Mouse (Mus musculus): Measurements from ENCODE around the gene Slc7a3.

DNA sequence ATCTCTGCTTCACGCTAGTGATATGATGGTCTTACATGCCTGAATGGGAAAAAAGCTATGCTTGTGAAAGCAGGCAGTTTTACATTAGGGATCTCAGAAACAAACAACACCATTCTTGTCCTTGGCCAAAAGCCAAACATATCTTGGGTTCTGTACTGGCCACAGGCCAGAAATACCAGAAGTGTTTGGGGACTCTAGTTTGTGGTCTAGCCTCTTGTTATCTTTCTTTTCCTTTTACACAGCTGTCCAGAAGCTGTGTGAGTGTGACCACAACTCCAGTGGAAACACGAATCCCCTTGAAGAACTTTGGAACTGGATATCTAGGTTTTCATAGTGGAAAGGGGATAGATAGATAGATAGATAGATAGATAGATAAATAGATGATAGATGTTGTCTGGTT is 41.2 kb upstream of the Slc7a3 start:
- TF ChIP-seq CTCF (IDR thresholded peaks at IDR 0.05; ENCODE audit: low read depth, low read length) = no peak
- TF ChIP-seq POLR2AphosphoS5 (IDR thresholded peaks at IDR 0.05; ENCODE audit: insufficient replicate concordance, low read depth, low read length) = no peak
